Mouse (Mus musculus): ENCODE data around the gene Nckap5. TPM values are rescaled to one million over a fixed set of nuclear protein-coding genes. Genes with fewer than 3 reads are reported as not detected.

Gene Nckap5
- total and polyA plus RNA-seq, 3 experiments: not detected

DNA sequence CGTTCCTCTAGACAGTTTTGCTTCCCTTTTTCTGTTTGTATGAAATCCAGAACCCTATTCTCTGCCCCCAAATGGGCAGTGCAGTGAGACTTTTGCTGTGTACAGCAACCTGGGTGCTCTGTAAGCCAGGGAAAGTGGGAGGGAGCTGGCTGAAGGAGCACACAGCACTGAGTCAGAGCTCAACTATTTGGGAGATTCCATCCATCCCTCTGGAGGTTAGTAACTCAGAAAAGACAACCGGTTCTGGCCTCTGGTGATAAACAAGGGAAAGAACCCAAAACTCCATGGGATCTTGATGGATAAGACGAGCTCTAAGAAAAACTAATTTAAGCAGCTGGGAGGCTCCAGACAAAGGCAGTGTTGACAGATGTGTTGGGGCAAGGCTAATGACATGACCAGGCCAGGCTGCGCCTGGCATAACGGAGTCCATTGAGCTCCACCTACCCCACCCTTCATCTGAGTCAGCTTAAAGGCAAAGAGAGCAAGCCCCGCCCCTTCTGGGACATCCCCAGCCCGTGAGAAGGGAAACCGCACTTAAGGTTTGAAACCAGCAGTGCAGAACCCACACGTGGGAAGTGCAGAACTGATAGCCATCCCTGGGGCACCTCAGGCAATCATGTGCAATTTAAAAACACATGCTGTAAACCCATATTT is 13.1 kb downstream of the Nckap5 start:
- peak; percentile 82 for DNase-seq (ENCODE audit: extremely low read depth)
- Histone ChIP-seq H3K4me1 (ENCODE audit: control insufficient read depth in 1 of 2, insufficient read depth in 2 of 2) (peaks cover 5 to 13% of the 10 kb centered on the region in 2 experiments), H3K79me2 (replicated peaks; ENCODE audit: control insufficient read depth, extremely low read depth, insufficient read depth, poor library complexity, severe bottlenecking) (no peaks in the 10 kb centered on the region), H3K36me3 (replicated peaks in 1 of 2; ENCODE audit: control insufficient read depth in 1 of 2, insufficient read depth in 1 of 2, low read length in 1 of 2) (no peaks in the 10 kb centered on the region), H3K27me3 (replicated peaks) (peaks cover 8% of the 10 kb centered on the region), H3K9ac (ENCODE audit: insufficient read depth, low read depth) (0 out of 2 replicates have a peak overlapping the region, but pooled peaks have one; percentile 23), H3K4me3 (replicated peaks in 1 of 3; ENCODE audit: low read depth in 2 of 3, low read length in 2 of 3, poor library complexity in 1 of 3) (no peak overlapping the region), H3K27ac (ENCODE audit: insufficient read depth, low read depth) (no peak overlapping the region), H3K4me2 (ENCODE audit: insufficient read depth, low read depth, poor library complexity, severe bottlenecking) (peak overlapping the region; percentile 82), H3K9me3 (replicated peaks; ENCODE audit: low read length) (peaks cover 4% of the 10 kb centered on the region)
- in situ Hi-C loops (cut with MboI; ENCODE audit: low pct_ligation_motif_present, low pct_unique_long_range_greater_than_20kb, low sequenced_read_pairs): no loop called here
- dilution Hi-C loops (cut with MboI; ENCODE audit: extremely low pct_ligation_motif_present, extremely low pct_unique_long_range_greater_than_20kb, low sequenced_read_pairs): no loop called here
- TF ChIP-seq UBTF (IDR thresholded peaks at IDR 0.05; ENCODE audit: low read depth, low read length) (no peak), KAT2A (IDR thresholded peaks at IDR 0.05; ENCODE audit: insufficient replicate concordance, low read length) (no peak), MAFK (IDR thresholded peaks at IDR 0.05; ENCODE audit: insufficient replicate concordance, low read length) (peak; percentile 75), USF1 (IDR thresholded peaks at IDR 0.05; ENCODE audit: low read depth, low read length) (no peak), JUN (IDR thresholded peaks at IDR 0.05; ENCODE audit: insufficient read depth, low read depth, low read length) (no peak), NELFE (IDR thresholded peaks at IDR 0.05; ENCODE audit: low read depth, low read length) (no peak), CHD1 (IDR thresholded peaks at IDR 0.05; ENCODE audit: low read depth, low read length) (no peak), SIN3A (IDR thresholded peaks at IDR 0.05; ENCODE audit: low read length) (no peak), RAD21 (IDR thresholded peaks at IDR 0.05; ENCODE audit: low read depth, low read length) (no peak), EP300 (IDR thresholded peaks at IDR 0.05; ENCODE audit: low read length) (no peak), PAX5 (IDR thresholded peaks at IDR 0.05; ENCODE audit: low read length) (no peak), TCF12 (IDR thresholded peaks at IDR 0.05; ENCODE audit: low read depth, low read length) (no peak), ELF1 (IDR thresholded peaks at IDR 0.05; ENCODE audit: low read depth, low read length) (no peak), BHLHE40 (IDR thresholded peaks at IDR 0.05; ENCODE audit: low read depth, low read length) (peak; percentile 98), HCFC1 (IDR thresholded peaks at IDR 0.05; ENCODE audit: low read depth, low read length) (no peak), TBP (conservative IDR thresholded peaks at IDR 0.05; ENCODE audit: low read depth, low read length) (no peak), MAZ (IDR thresholded peaks at IDR 0.05; ENCODE audit: low read depth, low read length) (no peak), ZC3H11A (IDR thresholded peaks at IDR 0.05; ENCODE audit: low read depth, low read length) (no peak), ZMIZ1 (IDR thresholded peaks at IDR 0.05; ENCODE audit: low read depth, low read length) (no peak), E2F4 (IDR thresholded peaks at IDR 0.05; ENCODE audit: insufficient replicate concordance, low read depth, low read length) (no peak), RCOR1 (conservative IDR thresholded peaks at IDR 0.05; ENCODE audit: low read depth, low read length) (no peak), NRF1 (IDR thresholded peaks at IDR 0.05; ENCODE audit: low read depth, low read length) (no peak), CTCF (conservative IDR thresholded peaks at IDR 0.05 in 1 of 2, IDR thresholded peaks at IDR 0.05 in 1 of 2; ENCODE audit: low read depth in 2 of 2, low read length in 2 of 2) (no peak), SMC3 (IDR thresholded peaks at IDR 0.05; ENCODE audit: low read depth, low read length) (no peak), POLR2AphosphoS2 (IDR thresholded peaks at IDR 0.05; ENCODE audit: low read depth, low read length) (no peak), CHD2 (IDR thresholded peaks at IDR 0.05; ENCODE audit: low read length) (no peak), ZNF384 (IDR thresholded peaks at IDR 0.05; ENCODE audit: low read depth, low read length) (no peak), MEF2A (IDR thresholded peaks at IDR 0.05; ENCODE audit: borderline replicate concordance, low read depth, low read length) (no peak), MAX (IDR thresholded peaks at IDR 0.05; ENCODE audit: low read length) (peak; percentile 47; the same call in 1 of the 2 replicates), ZKSCAN1 (IDR thresholded peaks at IDR 0.05; ENCODE audit: borderline replicate concordance, low read depth, low read length) (no peak), MYC (IDR thresholded peaks at IDR 0.05; ENCODE audit: low read depth, low read length) (peak; percentile 27; the same call in 1 of the 2 replicates), POLR2A (IDR thresholded peaks at IDR 0.05; ENCODE audit: low read depth, low read length) (no peak), USF2 (conservative IDR thresholded peaks at IDR 0.05; ENCODE audit: low read depth, low read length) (no peak), JUND (conservative IDR thresholded peaks at IDR 0.05; ENCODE audit: low read depth, low read length) (no peak), IRF4 (IDR thresholded peaks at IDR 0.05; ENCODE audit: low read depth, low read length) (no peak; the same call in 1 of the 2 replicates), GABPA (IDR thresholded peaks at IDR 0.05; ENCODE audit: insufficient replicate concordance, low read depth, low read length) (no peak), MXI1 (IDR thresholded peaks at IDR 0.05; ENCODE audit: low read depth, low read length) (no peak), ETS1 (conservative IDR thresholded peaks at IDR 0.05; ENCODE audit: low read depth, low read length) (peak; percentile 83)
